ENCODE assay signal across 8 mouse cellular contexts in the genomic region with DNA sequence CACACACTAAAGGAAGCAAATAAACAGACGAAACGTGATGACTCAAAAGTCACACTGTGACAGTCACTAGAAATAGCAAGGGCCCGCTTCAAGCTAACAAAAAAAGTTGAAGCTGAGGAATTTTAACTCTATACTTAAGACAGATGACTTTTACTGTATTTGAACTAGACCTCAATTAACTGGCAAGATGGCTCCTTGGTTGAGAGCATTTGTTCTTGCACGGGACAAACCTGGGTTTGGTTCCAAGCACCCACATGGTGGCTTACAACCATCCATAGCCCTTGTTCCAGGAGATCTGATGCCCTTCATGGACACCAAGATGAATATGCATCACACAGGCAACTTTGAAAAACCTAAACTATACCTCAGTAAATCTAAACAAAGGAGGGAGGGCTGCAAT. TPM values are rescaled to one million over a fixed set of nuclear protein-coding genes. Genes with fewer than 3 reads are reported as not detected.
DNase-seq lines count a peak whose midpoint lies in the region; ATAC-seq and TF ChIP-seq lines count a peak whose summit lies in the region.

No protein-coding gene starts in this region.

- ATAC-seq in embryonic facial prominence, embryonic 12.5 days (ENCODE audit: insufficient number of reproducible peaks, insufficient read depth, low FRiP score, low TSS enrichment), result no peak
- no peak; the same call in 1 of the 2 replicates for ATAC-seq in intestine, embryonic 14.5 days (replicated peaks; ENCODE audit: low FRiP score, low TSS enrichment, low read depth)

- peak overlapping the region; percentile 89 for H3K4me3 ChIP-seq in left cerebral cortex, adult 2 months
- peak overlapping the region; percentile 78 for H3K4me3 ChIP-seq in embryonic facial prominence, embryonic 12.5 days
- H3K4me3 ChIP-seq in intestine, embryonic 14.5 days (ENCODE audit: low read depth, low read length), result peak overlapping the region; percentile 67
- peak overlapping the region; percentile 78 for H3K4me3 ChIP-seq in myocyte

- H3K4me2 ChIP-seq in embryonic facial prominence, embryonic 12.5 days (replicated peaks), result peak overlapping the region; percentile 59
- peak overlapping the region; percentile 64 for H3K4me2 ChIP-seq in intestine, embryonic 14.5 days (ENCODE audit: low read length)
- H3K4me2 ChIP-seq in myocyte (ENCODE audit: low read depth), result peak overlapping the region; percentile 84

- peaks cover 9% of the 10 kb centered on the region; the same call in 1 of the 2 replicates for H3K36me3 ChIP-seq in embryonic facial prominence, embryonic 12.5 days
- H3K36me3 ChIP-seq in intestine, embryonic 14.5 days (ENCODE audit: control insufficient read depth, insufficient read depth, low read length), result peaks cover 22% of the 10 kb centered on the region
- H3K36me3 ChIP-seq in myocyte (ENCODE audit: control insufficient read depth, insufficient read depth), result no peaks in the 10 kb centered on the region

- 27% methylated on average over 4 of the region's 4 CpGs for WGBS in embryonic facial prominence, embryonic 12.5 days
- WGBS in intestine, embryonic 14.5 days, result 32% methylated on average over 4 of the region's 4 CpGs

- DNase-seq in left cerebral cortex, adult 2 months (ENCODE audit: extremely low spot score in 1 of 2, low spot score in 2 of 2), result no peak
- no peak for DNase-seq in left cerebral cortex, adult 11 months (ENCODE audit: low spot score)
- DNase-seq in intestine, embryonic 14.5 days (ENCODE audit: low spot score), result no peak
- no peak for DNase-seq in cerebellum, postnatal 25 days
- DNase-seq in ovary, adult 18-20 months (ENCODE audit: low spot score), result no peak
- no peak for DNase-seq in left cerebral cortex, postnatal 14 days (ENCODE audit: low spot score in 2 of 2)

- H3K4me1 ChIP-seq in embryonic facial prominence, embryonic 12.5 days, result peaks cover 9% of the 10 kb centered on the region
- peaks cover 9% of the 10 kb centered on the region; the same call in 1 of the 2 replicates for H3K4me1 ChIP-seq in intestine, embryonic 14.5 days (replicated peaks; ENCODE audit: control insufficient read depth, insufficient read depth, low read length)

- H3K9me3 ChIP-seq in embryonic facial prominence, embryonic 12.5 days, result no peaks in the 10 kb centered on the region
- H3K9me3 ChIP-seq in intestine, embryonic 14.5 days (ENCODE audit: control insufficient read depth, low read length), result no peaks in the 10 kb centered on the region

- intact Hi-C loops in left cerebral cortex, adult 2 months (cut with DNase I), result no loop called here
- intact Hi-C loops in left cerebral cortex, postnatal 14 days (cut with DNase I), result no loop called here

- no peak for TF ChIP-seq POLR2A in myocyte (IDR thresholded peaks at IDR 0.05; ENCODE audit: insufficient read length, low read depth)

- peaks cover 20% of the 10 kb centered on the region for H3K79me2 ChIP-seq in myocyte (ENCODE audit: control insufficient read depth, insufficient read depth)

- TF ChIP-seq CTCF in left cerebral cortex, adult 2 months (IDR thresholded peaks at IDR 0.05), result no peak

- peak overlapping the region; percentile 32 for H3ac ChIP-seq in myocyte (ENCODE audit: control insufficient read depth, insufficient read length)

- peak overlapping the region; percentile 74; the same call in 1 of the 2 replicates for H3K9ac ChIP-seq in embryonic facial prominence, embryonic 12.5 days
- peak overlapping the region; percentile 80 for H3K9ac ChIP-seq in intestine, embryonic 14.5 days (ENCODE audit: low read length)

- no peaks in the 10 kb centered on the region for H3K27me3 ChIP-seq in embryonic facial prominence, embryonic 12.5 days
- no peaks in the 10 kb centered on the region for H3K27me3 ChIP-seq in intestine, embryonic 14.5 days (replicated peaks; ENCODE audit: control insufficient read depth, insufficient read depth, low read length)
- no peaks in the 10 kb centered on the region for H3K27me3 ChIP-seq in myocyte (ENCODE audit: control insufficient read depth, insufficient read depth, insufficient read length)

- 0 out of 2 replicates have a peak overlapping the region, but pooled peaks have one; percentile 64 for H3K27ac ChIP-seq in left cerebral cortex, adult 2 months
- H3K27ac ChIP-seq in embryonic facial prominence, embryonic 12.5 days, result no peak overlapping the region
- no peak overlapping the region for H3K27ac ChIP-seq in intestine, embryonic 14.5 days (ENCODE audit: low read depth)

TF ChIP-seq in myocyte, 11 proteins besides CTCF, POLR2A, EP300 and RAD21:
- TF ChIP-seq CEBPB (IDR thresholded peaks at IDR 0.05; ENCODE audit: insufficient read depth, poor library complexity, severe bottlenecking) (no peak), POLR2AphosphoS2 (IDR thresholded peaks at IDR 0.05; ENCODE audit: insufficient read length, low read depth) (no peak), TCF3 (IDR thresholded peaks at IDR 0.05; ENCODE audit: insufficient read length, low read depth) (no peak), SRF (IDR thresholded peaks at IDR 0.05; ENCODE audit: control insufficient read depth, insufficient read length, low read depth) (no peak), USF1 (IDR thresholded peaks at IDR 0.05; ENCODE audit: low read depth) (no peak), MAX (IDR thresholded peaks at IDR 0.05; ENCODE audit: low read depth) (no peak), MYOG (IDR thresholded peaks at IDR 0.05; ENCODE audit: control insufficient read depth in 1 of 3, insufficient read depth in 1 of 3, insufficient read length in 2 of 3, low read depth in 2 of 3) (no peak)

RNA-seq across cellular contexts. Expression of a gene that starts 0.5 kb away (rescaled TPM):
- 1 to 10 TPM; 2.6 TPM for total RNA-seq in left cerebral cortex, adult 2 months (2021)
- 109 and 113 TPM in 2 replicates for polyA plus RNA-seq in embryonic facial prominence, embryonic 12.5 days (2016; fragmentation: Nextera tagmentation; extraction: Ambion mirVana)
- 121 and 124 TPM in 2 replicates for polyA plus RNA-seq in intestine, embryonic 14.5 days (2014; fragmentation: Nextera tagmentation; extraction: Ambion mirVana)
- 10.8 TPM for polyA plus RNA-seq in myocyte (2012; fragmentation: generic; extraction: Trizol)
- 1 to 10 TPM; 2.4 to 3.1 TPM for total RNA-seq in left cerebral cortex, postnatal 14 days (2021)

RNA-seq across cellular contexts. Expression of a gene that starts 21.2 kb away (rescaled TPM):
- not detected for total RNA-seq in left cerebral cortex, adult 2 months (2021)
- polyA plus RNA-seq in embryonic facial prominence, embryonic 12.5 days (2016; fragmentation: Nextera tagmentation; extraction: Ambion mirVana), result not detected in 2 replicates
- polyA plus RNA-seq in intestine, embryonic 14.5 days (2014; fragmentation: Nextera tagmentation; extraction: Ambion mirVana), result not detected in 2 replicates
- 0.07 TPM for polyA plus RNA-seq in myocyte (2012; fragmentation: generic; extraction: Trizol)
- total RNA-seq in left cerebral cortex, postnatal 14 days (2021), result under 1 TPM in 1 of 2 experiments, not detected in 1; 0.40 TPM

RNA-seq across cellular contexts. Expression of a gene that starts 39.2 kb away (rescaled TPM):
- 100 to 1,000 TPM; 151 to 161 TPM for total RNA-seq in left cerebral cortex, adult 2 months (2021)
- 16.4 and 17.3 TPM in 2 replicates for polyA plus RNA-seq in embryonic facial prominence, embryonic 12.5 days (2016; fragmentation: Nextera tagmentation; extraction: Ambion mirVana)
- polyA plus RNA-seq in intestine, embryonic 14.5 days (2014; fragmentation: Nextera tagmentation; extraction: Ambion mirVana), result 25.6 and 27.0 TPM in 2 replicates
- polyA plus RNA-seq in myocyte (2012; fragmentation: generic; extraction: Trizol), result 27.3 TPM
- 100 to 1,000 TPM; 172 to 188 TPM for total RNA-seq in left cerebral cortex, postnatal 14 days (2021)
